Mouse (Mus musculus) myocyte (in vitro differentiated cells): ENCODE measurements around the gene Pla2g15. TPM values are rescaled to one million over a fixed set of nuclear protein-coding genes. Genes with fewer than 3 reads are reported as not detected.

Experiments used
- H3K27me3 ChIP-seq: one replicate; pipeline ENCODE4 v1.6.1; 2011; ENCODE audit not compliant: control insufficient read depth, insufficient read depth, insufficient read length
- H3K36me3 ChIP-seq: one replicate; pipeline ENCODE4 v1.6.1; 2011; ENCODE audit not compliant: control insufficient read depth, insufficient read depth
- H3K4me2 ChIP-seq: one replicate; pipeline ENCODE4 v1.6.1; 2011; ENCODE audit warnings: low read depth, control low read depth
- H3K4me3 ChIP-seq: one replicate; pipeline ENCODE4 v1.5.1; 2011; ENCODE audit warnings: mild to moderate bottlenecking, control low read depth, moderate library complexity
- H3K79me2 ChIP-seq: one replicate; pipeline ENCODE4 v1.6.1; 2011; ENCODE audit not compliant: control insufficient read depth, insufficient read depth
- H3ac ChIP-seq: one replicate; pipeline ENCODE4 v1.6.1; 2011; ENCODE audit not compliant: control insufficient read depth, insufficient read length
- CEBPB ChIP-seq: IDR thresholded peaks from 2 replicates; pipeline ENCODE4 v1.6.1; 2011; ENCODE audit warnings: mild to moderate bottlenecking, moderate library complexity; ENCODE audit not compliant: poor library complexity, insufficient read depth, severe bottlenecking
- E2F4 ChIP-seq: IDR thresholded peaks from one replicate; pipeline ENCODE4 v1.6.1; 2011; ENCODE audit warnings: mild to moderate bottlenecking, control low read depth, moderate library complexity; ENCODE audit not compliant: insufficient read depth
- MAX ChIP-seq: IDR thresholded peaks from one replicate; pipeline ENCODE4 v1.6.1; 2011; ENCODE audit warnings: low read depth, mild to moderate bottlenecking, control low read depth
- MYOD1 ChIP-seq, 3 experiments: IDR thresholded peaks; one replicate each; pipeline ENCODE4 v1.6.1; 2011; ENCODE audit warnings: control low read depth in 2 of 3, low read depth in 2 of 3, mild to moderate bottlenecking in 2 of 3, moderate library complexity in 1 of 3; ENCODE audit not compliant: insufficient read length in 2 of 3, control insufficient read depth in 1 of 3
- MYOG ChIP-seq, 3 experiments: IDR thresholded peaks; one replicate each; pipeline ENCODE4 v1.6.1; 2011; ENCODE audit warnings: control low read depth in 2 of 3, low read depth in 2 of 3, mild to moderate bottlenecking in 2 of 3; ENCODE audit not compliant: insufficient read length in 2 of 3, control insufficient read depth in 1 of 3, insufficient read depth in 1 of 3
- POLR2A ChIP-seq: IDR thresholded peaks from one replicate; pipeline ENCODE4 v1.6.1; 2011; ENCODE audit warnings: low read depth, mild to moderate bottlenecking, control low read depth, moderate library complexity; ENCODE audit not compliant: insufficient read length
- POLR2AphosphoS2 ChIP-seq: IDR thresholded peaks from one replicate; pipeline ENCODE4 v1.6.1; 2011; ENCODE audit warnings: low read depth, control low read depth; ENCODE audit not compliant: insufficient read length
- REST ChIP-seq: IDR thresholded peaks from one replicate; pipeline ENCODE4 v1.6.1; 2011; ENCODE audit warnings: mild to moderate bottlenecking, control low read depth, moderate library complexity; ENCODE audit not compliant: insufficient read depth, insufficient read length
- SRF ChIP-seq: IDR thresholded peaks from one replicate; pipeline ENCODE4 v1.6.1; 2011; ENCODE audit warnings: low read depth; ENCODE audit not compliant: control insufficient read depth, insufficient read length
- TCF12 ChIP-seq: IDR thresholded peaks from one replicate; pipeline ENCODE4 v1.6.1; 2011; ENCODE audit warnings: mild to moderate bottlenecking, control low read depth; ENCODE audit not compliant: poor library complexity, insufficient read depth, severe bottlenecking
- TCF3 ChIP-seq: IDR thresholded peaks from one replicate; pipeline ENCODE4 v1.6.1; 2011; ENCODE audit warnings: low read depth, control low read depth; ENCODE audit not compliant: insufficient read length
- USF1 ChIP-seq: IDR thresholded peaks from one replicate; pipeline ENCODE4 v1.6.1; 2011; ENCODE audit warnings: low read depth, mild to moderate bottlenecking, control low read depth, moderate library complexity
- polyA plus RNA-seq: library from polyadenylated mRNA; unstranded; fragments of >200 nt; fragmentation: generic; extraction: Trizol; gene quantifications from one replicate; pipeline ENCODE4 v1.2.1, GENCODE M21; 2012; ENCODE audit warnings: missing spikeins

Gene Pla2g15
- polyA plus RNA-seq, 1 experiment = 9.6 TPM

DNA sequence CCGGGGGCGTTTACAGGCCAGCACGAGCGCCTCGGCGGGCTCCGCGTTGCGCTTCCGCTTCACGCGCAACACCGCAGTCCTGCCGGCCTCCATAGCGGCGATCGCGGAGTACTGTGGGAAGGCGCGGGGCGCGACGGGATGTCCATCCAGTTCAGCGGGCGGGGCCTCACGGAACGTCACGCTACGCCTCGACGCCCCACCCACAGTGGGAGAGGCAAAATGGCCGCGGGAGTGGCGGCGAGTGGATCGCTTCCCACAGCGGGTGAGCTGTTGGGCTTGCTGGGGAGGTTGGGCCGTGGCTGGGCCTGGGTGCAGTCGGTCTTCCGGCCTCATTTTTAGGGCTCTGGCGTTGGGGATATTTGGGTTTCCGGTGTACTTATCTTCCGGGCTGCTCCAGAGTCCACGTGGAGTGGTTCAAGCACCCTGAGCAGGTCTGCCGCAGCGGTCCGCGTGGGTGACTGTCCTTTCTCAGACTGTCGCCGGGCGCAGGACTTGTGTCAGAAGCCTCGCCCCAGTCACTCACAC is 60.7 kb downstream of the Pla2g15 start, which contains the start of the genes Slc7a6os and Prmt7:
Gene Slc7a6os (minus strand): TSS at position 115 of the 525 bp plus-strand sequence.
Gene Prmt7 (plus strand): TSS at position 116 of the 525 bp plus-strand sequence.
- H3K36me3 ChIP-seq = peaks cover 11% of the 10 kb centered on the region

DNA sequence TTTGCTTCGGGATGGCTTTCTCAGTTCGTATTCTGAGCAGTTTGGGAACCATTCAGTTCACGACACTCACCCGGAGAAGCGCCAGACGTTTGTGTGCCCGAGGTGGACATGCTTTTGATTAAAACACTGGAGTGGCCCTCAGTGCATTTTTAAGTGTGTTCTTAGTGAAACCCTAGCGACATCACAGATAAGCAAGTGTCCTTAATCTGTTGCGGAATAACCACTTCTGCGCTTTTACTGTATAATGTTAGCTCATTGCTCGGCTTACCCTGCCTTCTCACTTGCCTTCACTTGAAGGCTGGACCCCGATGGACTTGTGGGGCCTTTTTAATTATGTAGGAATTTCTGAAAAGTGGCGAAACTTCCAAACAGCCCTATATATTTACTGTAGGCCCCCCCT is 61.2 kb downstream of the Pla2g15 start:
- Histone ChIP-seq H3K4me2 (peak overlapping the region; percentile 83), H3K36me3 (peaks cover 10% of the 10 kb centered on the region)

More for the DNA sequence above, 60.7 kb downstream of the Pla2g15 start, which contains the start of the genes Slc7a6os and Prmt7:
- H3K27me3 ChIP-seq = no peaks in the 10 kb centered on the region
- peak within 1 kb of the TSS; percentile 74 for H3ac ChIP-seq
- TF ChIP-seq CEBPB (no peak), POLR2AphosphoS2 (peak; percentile 98), SRF (peak; percentile 39), TCF12 (no peak), USF1 (no peak), TCF3 (no peak), MYOG (IDR thresholded peaks at IDR 0.05; ENCODE audit: control insufficient read depth in 1 of 3, insufficient read depth in 1 of 3, insufficient read length in 2 of 3, low read depth in 2 of 3) (no peak), MAX (no peak), POLR2A (peak; percentile 98), E2F4 (no peak), MYOD1 (IDR thresholded peaks at IDR 0.05; ENCODE audit: control insufficient read depth in 1 of 3, insufficient read length in 2 of 3, low read depth in 2 of 3) (peak in 1 of 3 experiments; percentile 16), REST (no peak)
- peak within 1 kb of the TSS; percentile 97 for H3K4me3 ChIP-seq
- H3K79me2 ChIP-seq = peaks cover 44% of the 10 kb centered on the region
- peak within 1 kb of the TSS; percentile 93 for H3K4me2 ChIP-seq

DNA sequence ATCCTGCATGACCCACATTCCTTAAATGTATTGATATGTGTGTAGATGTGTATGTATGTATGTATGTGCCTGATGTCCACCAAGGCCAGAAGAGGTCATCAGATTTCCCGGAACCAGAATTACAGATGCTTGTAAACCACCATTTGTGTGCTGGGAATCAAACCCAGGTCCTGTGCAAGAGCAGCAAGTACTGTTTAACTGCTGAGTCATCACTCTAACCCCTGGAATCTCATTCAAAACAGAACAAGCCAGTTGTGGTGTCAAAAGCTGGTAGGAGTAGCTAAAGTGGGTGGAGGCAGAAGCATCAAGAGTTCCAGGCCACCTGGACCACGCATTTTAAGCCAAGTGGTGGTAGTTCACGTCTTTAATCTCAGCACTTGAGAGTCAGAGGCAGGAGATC is 63.8 kb downstream of the Pla2g15 start:
- no peaks in the 10 kb centered on the region for H3K27me3 ChIP-seq
- peaks cover 26% of the 10 kb centered on the region for H3K79me2 ChIP-seq
- no peak overlapping the region for H3K4me3 ChIP-seq
- no peak overlapping the region for H3ac ChIP-seq
- TF ChIP-seq USF1 (no peak), SRF (no peak), MAX (no peak), REST (no peak), CEBPB (no peak), MYOG (IDR thresholded peaks at IDR 0.05; ENCODE audit: control insufficient read depth in 1 of 3, insufficient read depth in 1 of 3, insufficient read length in 2 of 3, low read depth in 2 of 3) (no peak), TCF3 (no peak), TCF12 (no peak)
- no peak overlapping the region for H3K4me2 ChIP-seq
- peaks cover 18% of the 10 kb centered on the region for H3K36me3 ChIP-seq

More for the DNA sequence above, 61.2 kb downstream of the Pla2g15 start:
- Histone ChIP-seq H3ac (peak overlapping the region; percentile 74), H3K79me2 (peaks cover 44% of the 10 kb centered on the region), H3K4me3 (peak overlapping the region; percentile 97), H3K27me3 (no peaks in the 10 kb centered on the region)
- no peak for TF ChIP-seq REST
- TF ChIP-seq MYOG (IDR thresholded peaks at IDR 0.05; ENCODE audit: control insufficient read depth in 1 of 3, insufficient read depth in 1 of 3, insufficient read length in 2 of 3, low read depth in 2 of 3) = no peak

Other genes starting within 250 kb of the Pla2g15 start
- gene Pskh1, start 250.0 kb upstream of the Pla2g15 start, polyA plus RNA-seq = 16.1 TPM
- gene Ctrl, start 216.5 kb upstream of the Pla2g15 start, polyA plus RNA-seq = 0.14 TPM
- 60.0 TPM for gene Psmb10, start 212.0 kb upstream of the Pla2g15 start, polyA plus RNA-seq
- gene Lcat, start 207.0 kb upstream of the Pla2g15 start, polyA plus RNA-seq = 1.1 TPM
- 95.7 TPM for gene Slc12a4, start 184.3 kb upstream of the Pla2g15 start, polyA plus RNA-seq
- gene Dpep3, start 171.0 kb upstream of the Pla2g15 start, polyA plus RNA-seq = not detected
- 30.4 TPM for gene Dus2, start 159.1 kb upstream of the Pla2g15 start, polyA plus RNA-seq
- not detected for gene Dpep2nb, start 144.4 kb upstream of the Pla2g15 start, polyA plus RNA-seq
- 20.6 TPM for gene Ddx28, start 138.5 kb upstream of the Pla2g15 start, polyA plus RNA-seq
- 11.8 TPM for gene Nfatc3, start 91.6 kb upstream of the Pla2g15 start, polyA plus RNA-seq
- gene Esrp2, start 13.4 kb upstream of the Pla2g15 start, polyA plus RNA-seq = 0.17 TPM
- 12.8 TPM for gene Slc7a6, start 18.5 kb downstream of the Pla2g15 start, polyA plus RNA-seq
- gene Slc7a6os, start 60.5 kb downstream of the Pla2g15 start, polyA plus RNA-seq = 21.7 TPM
- gene Prmt7, start 60.5 kb downstream of the Pla2g15 start, polyA plus RNA-seq = 36.4 TPM
- gene Smpd3, start 187.6 kb downstream of the Pla2g15 start, polyA plus RNA-seq = 0.02 TPM